Mouse (Mus musculus): ENCODE results near the gene Fmn2. TPM values are rescaled to one million over a fixed set of nuclear protein-coding genes. Genes with fewer than 3 reads are reported as not detected.

Fmn2 gene
- polyA plus RNA-seq, 1 experiment from 2014 or later: 5.6 TPM

GRCm38 (mm10) chr1:174643431-174644010 lies 141.9 kb downstream of the Fmn2 start:
- no peak for DNase-seq (ENCODE audit: low spot score)
- WGBS: 79% methylated on average over 5 of the region's 5 CpGs

DNA sequence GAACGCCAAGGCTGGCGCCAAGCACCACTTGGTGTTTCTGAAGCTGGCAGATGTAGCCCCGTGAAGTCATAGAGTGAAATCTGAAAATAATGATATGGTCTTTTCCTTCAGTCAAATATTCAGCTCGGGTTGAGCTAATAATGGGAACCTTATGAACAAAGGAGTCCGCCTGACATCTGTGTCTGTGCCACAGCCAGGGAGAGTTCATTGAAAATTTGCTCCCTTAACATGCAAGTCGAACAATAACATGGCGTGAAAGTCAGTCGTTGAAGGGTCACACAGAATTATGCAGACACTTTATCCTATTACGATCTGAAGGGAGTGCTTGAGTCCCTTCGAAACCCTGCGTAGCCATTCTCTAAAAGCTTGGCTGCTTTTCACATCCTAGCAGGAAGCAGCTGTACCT lies 147.8 kb downstream of the Fmn2 start:
- Histone ChIP-seq H3K4me1 (no peaks in the 10 kb centered on the region; the same call in 1 of the 2 replicates), H3K4me3 (no peak overlapping the region), H3K9me3 (replicated peaks) (no peaks in the 10 kb centered on the region), H3K27me3 (ENCODE audit: low read depth, poor library complexity, severe bottlenecking) (no peaks in the 10 kb centered on the region), H3K27ac (replicated peaks) (no peak overlapping the region), H3K36me3 (peaks cover 11% of the 10 kb centered on the region; the same call in 1 of the 2 replicates)
- no peak for DNase-seq (ENCODE audit: low spot score)
- 79% methylated on average over 11 of the region's 11 CpGs for WGBS

More at GRCm38 (mm10) chr1:174643431-174644010, 141.9 kb downstream of the Fmn2 start:
- no peaks in the 10 kb centered on the region for H3K9me3 ChIP-seq (replicated peaks)
- H3K27me3 ChIP-seq (ENCODE audit: low read depth, poor library complexity, severe bottlenecking): no peaks in the 10 kb centered on the region
- H3K4me1 ChIP-seq: no peaks in the 10 kb centered on the region
- peaks cover 9% of the 10 kb centered on the region; the same call in 1 of the 2 replicates for H3K36me3 ChIP-seq
- H3K27ac ChIP-seq (replicated peaks): no peak overlapping the region
- no peak overlapping the region for H3K4me3 ChIP-seq

DNA sequence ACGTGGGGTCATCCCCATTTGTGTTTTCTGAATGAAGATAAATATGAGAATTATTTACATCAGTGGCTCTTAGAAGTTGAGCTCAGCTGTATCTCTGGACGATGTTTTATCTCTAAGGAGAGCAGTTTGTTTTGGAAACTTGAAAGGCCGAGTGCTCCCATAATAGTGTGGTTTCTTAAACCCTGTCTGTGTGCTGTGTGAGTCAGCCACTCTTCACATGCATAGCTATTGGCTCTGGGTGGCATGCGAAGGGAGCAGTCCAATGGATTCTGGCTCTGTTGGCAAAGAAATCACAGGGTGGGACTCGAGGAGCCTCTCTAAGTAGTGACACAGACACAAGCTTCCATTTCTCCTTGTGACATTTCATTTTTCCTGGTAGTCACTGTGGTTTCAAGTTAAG lies 152.9 kb downstream of the Fmn2 start:
- Histone ChIP-seq H3K27me3 (ENCODE audit: low read depth, poor library complexity, severe bottlenecking) (no peaks in the 10 kb centered on the region), H3K9me3 (replicated peaks) (no peaks in the 10 kb centered on the region), H3K36me3 (0 out of 2 replicates have a peak, but pooled peaks cover 2% of the 10 kb centered on the region), H3K4me3 (no peak overlapping the region), H3K27ac (replicated peaks) (no peak overlapping the region), H3K4me1 (no peaks in the 10 kb centered on the region; the same call in 1 of the 2 replicates)
- WGBS: 77% methylated on average over 5 of the region's 5 CpGs
- DNase-seq (ENCODE audit: low spot score): no peak

DNA sequence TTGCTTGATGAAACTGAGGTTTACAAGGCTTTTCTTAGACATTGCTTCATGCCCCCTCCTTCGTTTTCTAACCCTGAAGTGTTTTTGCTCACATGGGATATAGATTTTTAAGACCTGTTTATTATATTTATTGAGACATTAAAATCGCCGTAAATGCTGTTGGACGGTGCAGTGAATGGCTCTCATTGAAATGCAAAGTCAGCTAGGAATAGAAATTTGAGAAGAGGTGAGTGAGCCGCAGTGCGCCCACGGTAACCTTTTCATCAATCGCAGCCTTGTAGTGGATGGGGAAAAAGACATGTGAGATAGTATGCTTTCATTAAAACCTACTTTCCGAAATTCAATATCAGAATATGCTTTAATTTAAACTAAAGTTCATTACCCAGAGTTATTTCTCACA lies 153.7 kb downstream of the Fmn2 start:
- no peaks in the 10 kb centered on the region for H3K36me3 ChIP-seq
- H3K9me3 ChIP-seq (replicated peaks): no peaks in the 10 kb centered on the region
- no peaks in the 10 kb centered on the region; the same call in 1 of the 2 replicates for H3K4me1 ChIP-seq
- no peaks in the 10 kb centered on the region for H3K27me3 ChIP-seq (ENCODE audit: low read depth, poor library complexity, severe bottlenecking)
- no peak for DNase-seq (ENCODE audit: low spot score)
- H3K27ac ChIP-seq (replicated peaks): no peak overlapping the region
- no peak overlapping the region for H3K4me3 ChIP-seq
- WGBS: 79% methylated on average over 9 of the region's 9 CpGs

DNA sequence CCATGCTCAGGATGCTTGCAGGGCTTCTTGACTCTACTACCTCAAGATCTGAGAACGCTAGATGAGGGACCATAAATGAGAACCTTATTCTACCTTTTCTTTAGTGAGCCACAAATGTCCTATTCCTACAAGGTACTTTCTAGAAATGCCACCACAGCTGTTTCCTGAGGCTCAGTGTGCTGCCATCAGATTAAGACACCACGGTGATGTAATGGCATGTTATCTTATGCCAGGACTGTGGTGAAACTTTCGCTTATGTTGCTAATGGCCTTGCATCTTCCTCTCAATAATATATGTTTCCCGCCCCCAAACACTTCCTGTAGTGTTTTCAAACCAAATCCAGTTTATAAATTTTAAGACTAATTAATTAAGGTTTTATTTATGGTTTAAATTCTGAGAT lies 154.9 kb downstream of the Fmn2 start:
- no peaks in the 10 kb centered on the region for H3K9me3 ChIP-seq (replicated peaks)
- H3K36me3 ChIP-seq: no peaks in the 10 kb centered on the region
- H3K27me3 ChIP-seq (ENCODE audit: low read depth, poor library complexity, severe bottlenecking): no peaks in the 10 kb centered on the region
- WGBS: 95% methylated on average over 4 of the region's 4 CpGs
- H3K27ac ChIP-seq (replicated peaks): no peak overlapping the region
- H3K4me3 ChIP-seq: no peak overlapping the region
- no peak for DNase-seq (ENCODE audit: low spot score)
- H3K4me1 ChIP-seq: no peaks in the 10 kb centered on the region; the same call in 1 of the 2 replicates

GRCm38 (mm10) chr1:174659459-174660223 lies 158.0 kb downstream of the Fmn2 start:
- Histone ChIP-seq H3K9me3 (replicated peaks) (no peaks in the 10 kb centered on the region), H3K36me3 (no peaks in the 10 kb centered on the region), H3K4me3 (no peak overlapping the region), H3K4me1 (no peaks in the 10 kb centered on the region), H3K27me3 (ENCODE audit: low read depth, poor library complexity, severe bottlenecking) (no peaks in the 10 kb centered on the region), H3K27ac (replicated peaks) (no peak overlapping the region)
- 94% methylated on average over 12 of the region's 12 CpGs for WGBS
- DNase-seq (ENCODE audit: low spot score): no peak

GRCm38 (mm10) chr1:174665116-174665515 lies 163.5 kb downstream of the Fmn2 start:
- no peak for DNase-seq (ENCODE audit: low spot score)
- peaks cover 11% of the 10 kb centered on the region; the same call in 1 of the 2 replicates for H3K36me3 ChIP-seq
- H3K27me3 ChIP-seq (ENCODE audit: low read depth, poor library complexity, severe bottlenecking): no peaks in the 10 kb centered on the region
- H3K4me1 ChIP-seq: 0 out of 2 replicates have a peak, but pooled peaks cover 3% of the 10 kb centered on the region
- no peak overlapping the region for H3K27ac ChIP-seq (replicated peaks)
- H3K4me3 ChIP-seq: no peak overlapping the region
- no peaks in the 10 kb centered on the region for H3K9me3 ChIP-seq (replicated peaks)

GRCm38 (mm10) chr1:174669132-174669531 lies 167.5 kb downstream of the Fmn2 start:
- DNase-seq (ENCODE audit: low spot score): no peak
- Histone ChIP-seq H3K4me3 (no peak overlapping the region), H3K9me3 (replicated peaks) (no peaks in the 10 kb centered on the region), H3K27me3 (ENCODE audit: low read depth, poor library complexity, severe bottlenecking) (no peaks in the 10 kb centered on the region), H3K4me1 (0 out of 2 replicates have a peak, but pooled peaks cover 3% of the 10 kb centered on the region), H3K36me3 (peaks cover 30% of the 10 kb centered on the region), H3K27ac (replicated peaks) (no peak overlapping the region)
- WGBS: 44% methylated on average over 1 of the region's 1 CpGs

DNA sequence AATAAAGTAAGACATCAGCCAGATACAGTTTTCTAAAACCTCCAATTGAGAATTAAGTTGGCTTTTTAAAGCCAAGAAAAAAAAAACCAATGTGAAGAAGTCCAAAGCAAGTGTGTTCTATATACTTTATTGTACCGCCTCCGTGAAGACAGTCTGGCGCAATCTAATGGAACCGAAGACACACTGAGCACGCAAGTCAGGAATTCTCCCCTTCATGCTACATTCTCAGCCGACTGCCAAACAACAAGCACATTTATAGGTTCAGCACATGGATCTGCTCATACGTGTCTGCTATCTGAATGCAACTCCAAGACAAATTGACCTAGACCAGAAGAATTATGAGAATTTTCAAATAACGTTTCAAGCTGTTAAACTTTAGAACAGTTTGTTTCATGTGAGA lies 169.2 kb downstream of the Fmn2 start:
- 96% methylated on average over 8 of the region's 8 CpGs for WGBS
- DNase-seq (ENCODE audit: low spot score): no peak
- H3K27ac ChIP-seq (replicated peaks): no peak overlapping the region
- peaks cover 27% of the 10 kb centered on the region for H3K36me3 ChIP-seq
- 0 out of 2 replicates have a peak, but pooled peaks cover 3% of the 10 kb centered on the region for H3K4me1 ChIP-seq
- no peak overlapping the region for H3K4me3 ChIP-seq
- no peaks in the 10 kb centered on the region for H3K9me3 ChIP-seq (replicated peaks)
- no peaks in the 10 kb centered on the region for H3K27me3 ChIP-seq (ENCODE audit: low read depth, poor library complexity, severe bottlenecking)

- no peak for DNase-seq (ENCODE audit: low spot score)
- Histone ChIP-seq H3K36me3 (peaks cover 25% of the 10 kb centered on the region), H3K27me3 (ENCODE audit: low read depth, poor library complexity, severe bottlenecking) (no peaks in the 10 kb centered on the region), H3K9me3 (replicated peaks) (no peaks in the 10 kb centered on the region), H3K27ac (replicated peaks) (no peak overlapping the region), H3K4me1 (no peaks in the 10 kb centered on the region), H3K4me3 (no peak overlapping the region)
- 59% methylated on average over 8 of the region's 8 CpGs for WGBS
These were observed 173.0 kb downstream of the Fmn2 start for GRCm38 (mm10) chr1:174674586-174674985.

GRCm38 (mm10) chr1:174675316-174675715 lies 173.7 kb downstream of the Fmn2 start:
- H3K36me3 ChIP-seq: peaks cover 25% of the 10 kb centered on the region
- 91% methylated on average over 6 of the region's 6 CpGs for WGBS
- H3K4me3 ChIP-seq: no peak overlapping the region
- no peak for DNase-seq (ENCODE audit: low spot score)
- H3K9me3 ChIP-seq (replicated peaks): no peaks in the 10 kb centered on the region
- H3K27ac ChIP-seq (replicated peaks): no peak overlapping the region
- no peaks in the 10 kb centered on the region for H3K27me3 ChIP-seq (ENCODE audit: low read depth, poor library complexity, severe bottlenecking)
- no peaks in the 10 kb centered on the region for H3K4me1 ChIP-seq

GRCm38 (mm10) chr1:174676187-174676586 lies 174.6 kb downstream of the Fmn2 start:
- Histone ChIP-seq H3K9me3 (replicated peaks) (no peaks in the 10 kb centered on the region), H3K27me3 (ENCODE audit: low read depth, poor library complexity, severe bottlenecking) (no peaks in the 10 kb centered on the region), H3K4me3 (no peak overlapping the region), H3K4me1 (no peaks in the 10 kb centered on the region), H3K36me3 (peaks cover 25% of the 10 kb centered on the region), H3K27ac (replicated peaks) (no peak overlapping the region)
- WGBS: 78% methylated on average over 3 of the region's 3 CpGs
- no peak for DNase-seq (ENCODE audit: low spot score)

GRCm38 (mm10) chr1:174677211-174677610 lies 175.6 kb downstream of the Fmn2 start:
- WGBS: 69% methylated on average over 4 of the region's 4 CpGs
- no peaks in the 10 kb centered on the region for H3K9me3 ChIP-seq (replicated peaks)
- H3K27ac ChIP-seq (replicated peaks): no peak overlapping the region
- no peak overlapping the region for H3K4me3 ChIP-seq
- DNase-seq (ENCODE audit: low spot score): no peak
- peaks cover 20% of the 10 kb centered on the region for H3K36me3 ChIP-seq
- no peaks in the 10 kb centered on the region for H3K27me3 ChIP-seq (ENCODE audit: low read depth, poor library complexity, severe bottlenecking)
- no peaks in the 10 kb centered on the region for H3K4me1 ChIP-seq
